Mouse (Mus musculus) embryo, embryonic 10 days (tissue): ENCODE results near the gene Prkca.

ENCODE experiments used
- DNase-seq: peaks from one replicate; pipeline ENCODE4 v3.0.0-alpha.2; 2015; ENCODE audit warnings: low spot score

The Prkca gene

DNA sequence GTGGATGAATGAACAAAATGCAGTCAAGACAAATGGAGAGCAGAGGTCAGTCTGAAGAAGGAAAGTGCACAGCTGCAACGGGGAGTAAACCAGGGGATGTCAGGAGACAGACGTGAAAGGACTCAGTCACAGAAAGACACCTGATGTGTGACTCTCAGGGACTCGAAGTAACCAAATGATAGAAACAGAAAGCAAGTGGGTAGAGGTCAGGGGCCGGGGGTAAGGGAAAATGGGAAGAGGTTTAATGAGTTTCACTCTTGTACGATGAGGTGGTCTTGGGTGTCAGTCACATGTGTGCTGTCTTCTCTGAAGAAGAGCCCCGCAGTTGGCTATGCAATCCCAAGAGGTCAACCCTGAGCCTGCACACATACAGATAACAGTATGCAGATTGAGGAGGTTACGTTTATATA, 82.0 kb downstream of the Prkca start:
- DNase-seq = no peak

- DNase-seq = no peak
Measured at GRCm38 (mm10) chr11:108260775-108261517, 82.8 kb downstream of the Prkca start.

GRCm38 (mm10) chr11:108259391-108259790, 84.3 kb downstream of the Prkca start:
- DNase-seq = no peak

- no peak for DNase-seq
Measured at GRCm38 (mm10) chr11:108258811-108259266, 84.9 kb downstream of the Prkca start.

GRCm38 (mm10) chr11:108257921-108258320, 85.8 kb downstream of the Prkca start:
- no peak for DNase-seq

- no peak for DNase-seq
Measured at GRCm38 (mm10) chr11:108254681-108255080, 89.0 kb downstream of the Prkca start.

DNA sequence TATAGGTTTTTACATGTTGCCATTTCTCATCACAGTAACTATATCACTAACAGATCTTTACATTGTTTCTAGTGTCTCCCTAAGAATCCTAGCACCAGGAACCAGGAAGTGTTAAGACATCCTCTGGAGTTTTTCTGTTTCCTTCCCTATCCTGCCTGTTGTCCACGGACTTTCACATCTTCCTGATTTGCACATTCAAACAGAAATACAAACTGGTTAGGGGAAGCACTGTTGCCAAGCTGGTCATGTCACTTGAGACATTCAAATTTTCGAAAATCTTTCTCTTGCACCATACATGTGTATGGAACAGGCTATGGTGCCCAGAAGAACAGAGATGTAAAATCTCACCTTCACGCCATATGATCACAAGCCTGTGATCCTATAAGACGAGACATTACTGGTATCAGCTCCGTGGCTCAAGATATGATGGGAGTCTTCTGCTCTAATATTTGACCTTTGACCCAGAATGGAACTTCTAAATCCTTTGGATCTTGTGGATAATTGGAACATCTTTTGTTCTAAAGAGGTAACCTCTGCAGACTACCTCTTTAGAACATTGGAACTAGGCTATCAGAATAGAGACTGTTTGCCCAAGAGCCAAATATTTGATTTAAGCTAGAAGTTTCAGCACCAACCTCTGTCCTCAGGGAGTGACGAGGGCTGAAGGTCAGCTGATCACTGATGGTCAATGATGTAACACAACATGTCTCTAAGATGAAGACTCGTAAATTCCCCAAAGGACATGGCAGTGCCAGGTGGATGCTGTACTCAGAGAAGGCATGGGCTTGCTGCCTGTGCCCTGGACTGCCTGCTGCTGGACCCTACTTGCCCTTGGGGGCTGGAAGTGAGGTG, 91.6 kb downstream of the Prkca start:
- no peak for DNase-seq

GRCm38 (mm10) chr11:108250829-108251637, 92.7 kb downstream of the Prkca start:
- DNase-seq = no peak

DNA sequence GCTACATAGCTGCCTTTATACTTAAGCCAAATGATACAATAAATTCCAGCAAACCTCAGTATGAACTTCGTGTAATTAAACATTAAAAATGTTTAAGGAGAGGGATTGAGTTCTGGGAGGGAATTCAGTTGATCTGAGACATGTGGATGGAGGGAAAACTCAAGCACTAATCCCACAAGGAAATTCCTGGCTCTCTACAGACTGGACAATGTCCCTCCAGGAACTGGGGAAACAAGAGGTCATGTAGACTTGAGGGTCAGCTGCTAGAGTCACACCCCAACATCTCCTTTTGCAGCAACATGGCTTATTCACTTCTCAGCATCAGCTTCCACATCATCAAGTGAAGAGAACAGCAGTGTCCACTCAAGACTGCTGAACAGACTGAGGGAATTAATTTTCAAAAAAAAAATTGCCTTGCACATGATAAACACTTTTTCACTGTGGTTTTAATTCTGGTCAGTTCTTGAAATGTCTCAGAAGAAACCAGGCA, 93.5 kb downstream of the Prkca start:
- DNase-seq = no peak

DNA sequence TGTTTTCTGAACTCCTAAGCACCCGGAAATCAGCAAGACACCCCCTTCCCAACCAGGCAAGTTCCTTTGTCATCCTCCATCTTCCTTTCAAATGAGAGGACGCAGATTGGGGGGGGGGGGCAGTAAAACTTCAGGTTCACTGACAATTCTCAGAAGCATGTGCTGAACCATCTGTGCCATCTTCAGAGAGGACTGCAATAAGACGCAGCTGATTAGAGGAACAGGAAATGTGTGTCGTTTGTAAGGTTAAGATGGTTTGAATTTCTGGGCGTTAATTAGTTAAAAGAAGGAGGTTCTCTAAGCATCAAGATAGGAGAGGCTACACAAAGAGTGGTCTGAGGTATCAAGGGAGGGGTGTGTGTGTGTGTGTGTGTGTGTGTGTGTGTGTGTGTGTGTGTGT, 94.2 kb downstream of the Prkca start:
- no peak for DNase-seq

GRCm38 (mm10) chr11:108249047-108249403, 94.7 kb downstream of the Prkca start:
- DNase-seq = no peak

GRCm38 (mm10) chr11:108248218-108249046, 95.3 kb downstream of the Prkca start:
- DNase-seq = no peak

DNA sequence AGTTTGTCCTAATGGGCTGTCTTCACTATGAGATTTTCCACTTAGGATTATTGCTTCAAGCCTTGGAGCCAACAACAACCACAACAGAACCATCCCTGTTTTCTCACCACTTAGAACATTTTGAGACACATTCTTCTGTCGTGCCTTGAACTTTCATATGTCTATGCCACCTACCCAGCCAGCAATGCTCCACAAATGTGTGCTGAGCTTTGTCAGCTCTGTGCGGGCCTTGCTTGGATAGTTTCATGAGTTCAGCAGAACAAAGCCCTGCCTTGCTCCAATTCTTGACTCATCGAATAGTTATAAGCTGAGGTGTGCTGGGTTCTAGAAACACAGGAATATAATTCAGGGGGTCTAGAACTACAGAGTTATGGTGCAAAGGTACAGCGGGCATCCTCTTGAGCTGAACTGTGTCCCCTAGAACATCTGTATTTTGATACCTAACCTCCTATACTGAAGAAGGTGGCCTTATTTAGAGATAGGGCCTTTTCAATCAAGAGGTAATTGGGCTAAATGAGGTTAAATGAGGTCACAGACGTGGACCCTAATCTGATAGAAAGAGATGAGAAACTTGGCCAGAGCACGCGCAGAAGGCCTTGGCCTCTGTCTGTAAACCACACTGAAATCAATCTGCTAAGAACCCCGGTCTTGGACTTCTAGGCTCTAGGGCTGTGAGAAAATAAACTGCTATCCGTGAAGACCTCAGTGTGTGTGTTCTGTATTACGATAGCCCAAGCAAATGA, 96.4 kb downstream of the Prkca start:
- no peak for DNase-seq

- DNase-seq = no peak
Measured at GRCm38 (mm10) chr11:108246267-108246702, 97.4 kb downstream of the Prkca start.

- DNase-seq = no peak
Measured at GRCm38 (mm10) chr11:108244241-108244640, 99.5 kb downstream of the Prkca start.

GRCm38 (mm10) chr11:108243633-108244032, 100.1 kb downstream of the Prkca start:
- no peak for DNase-seq

GRCm38 (mm10) chr11:108240924-108241498, 102.7 kb downstream of the Prkca start:
- DNase-seq = no peak

GRCm38 (mm10) chr11:108239173-108239572, 104.6 kb downstream of the Prkca start:
- no peak for DNase-seq

DNA sequence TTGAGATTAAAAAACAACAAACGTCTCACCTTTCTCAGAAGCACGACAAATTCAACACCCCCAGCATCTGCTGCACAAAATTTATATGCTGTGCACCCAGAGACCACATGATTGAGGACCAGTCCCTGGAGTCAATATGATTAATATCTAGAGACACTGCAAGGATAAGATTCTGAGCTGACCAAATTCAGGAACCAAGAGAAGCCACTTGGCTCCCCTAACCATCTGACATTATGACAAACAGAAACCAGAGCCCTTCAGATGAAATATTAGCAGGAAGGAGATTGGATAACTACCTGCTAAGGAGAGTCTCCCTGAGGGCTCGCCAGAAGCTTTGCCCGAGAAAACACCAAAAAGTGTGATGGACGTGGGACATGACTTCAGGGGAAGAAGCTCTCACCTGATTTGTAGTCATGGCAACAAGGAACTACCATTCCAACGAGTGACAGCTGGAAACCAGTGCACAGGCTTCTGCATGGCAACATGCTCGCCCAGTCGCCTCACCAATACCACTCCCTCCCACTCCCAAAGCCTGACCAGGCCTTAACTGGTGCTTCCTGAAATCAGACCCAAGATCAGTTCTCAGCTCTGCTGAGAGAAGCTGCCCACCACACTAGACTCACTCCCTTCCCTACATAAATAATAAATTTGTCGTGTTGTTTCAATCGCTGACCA, 106.8 kb downstream of the Prkca start:
- DNase-seq = peak; percentile 40

- DNase-seq = no peak
Measured at GRCm38 (mm10) chr11:108236195-108236594, 107.5 kb downstream of the Prkca start.
